Mouse (Mus musculus) heart, embryonic 13.5 days (tissue): Measurements from ENCODE around the gene Tssk6. TPM values are rescaled to one million over a fixed set of nuclear protein-coding genes. Genes with fewer than 3 reads are reported as not detected.

Source experiments
- ATAC-seq: fragments of 200-750 bp; cut with Nextera tagmentation; 2 replicates; pipeline ENCODE4 v1.8.0; 2017; ENCODE audit warnings: moderate TSS enrichment; ENCODE audit not compliant: insufficient number of reproducible peaks, low FRiP score, low TSS enrichment; ENCODE audit errors: extremely low read depth
- H3K27ac ChIP-seq: fragments of 300-500 bp; sonication (generic); replicated peaks from 2 replicates; pipeline ENCODE4 v1.5.1; 2015; ENCODE audit warnings: moderate library complexity, mild to moderate bottlenecking, inconsistent platforms
- H3K27me3 ChIP-seq: fragments of 300-500 bp; sonication (generic); replicated peaks from 2 replicates; pipeline ENCODE4 v1.6.1; 2015; ENCODE audit warnings: mild to moderate bottlenecking, inconsistent platforms
- H3K36me3 ChIP-seq: fragments of 300-500 bp; sonication (generic); 2 replicates; pipeline ENCODE4 v1.6.1; 2015; ENCODE audit warnings: mild to moderate bottlenecking, inconsistent platforms
- H3K4me1 ChIP-seq: fragments of 300-500 bp; sonication (generic); 2 replicates; pipeline ENCODE4 v1.6.1; 2015; ENCODE audit warnings: inconsistent platforms
- H3K4me2 ChIP-seq: fragments of 300-500 bp; sonication (generic); 2 replicates; pipeline ENCODE4 v1.6.1; 2015; ENCODE audit warnings: inconsistent platforms, mild to moderate bottlenecking, moderate library complexity
- H3K4me3 ChIP-seq: fragments of 300-500 bp; sonication (generic); 2 replicates; pipeline ENCODE4 v1.5.1; 2015; ENCODE audit warnings: moderate library complexity, mild to moderate bottlenecking, inconsistent platforms
- H3K9ac ChIP-seq: fragments of 300-500 bp; sonication (generic); 2 replicates; pipeline ENCODE4 v1.6.1; 2015; ENCODE audit warnings: inconsistent platforms, mild to moderate bottlenecking, moderate library complexity
- H3K9me3 ChIP-seq: fragments of 300-500 bp; sonication (generic); 2 replicates; pipeline ENCODE4 v1.6.1; 2016; ENCODE audit warnings: inconsistent platforms
- WGBS: fragments of 180-500 bp; shearing (Covaris S2); methylation state at CpG from one replicate; pipeline ENCODE4 v1.1.7; 2015; ENCODE audit warnings: mixed read lengths; 5-methylcytosine and 5-hydroxymethylcytosine counted together
- polyA plus RNA-seq: library from polyadenylated mRNA; unstranded; fragments of >200 nt; fragmentation: Nextera tagmentation; extraction: Ambion mirVana; gene quantifications from 2 replicates; pipeline ENCODE4 v1.2.1, GENCODE M21; 2015

The Tssk6 gene
- polyA plus RNA-seq, 1 experiment from 2014 or later = 1.9 TPM

GRCm38 (mm10) chr8:69901484-69902162 lies 361 bp upstream of the Tssk6 start:
- peak overlapping the region; percentile 91 for H3K27ac ChIP-seq
- H3K4me3 ChIP-seq = peak overlapping the region; percentile 75
- ATAC-seq = peak; percentile 35
- no peaks in the 10 kb centered on the region for H3K9me3 ChIP-seq
- H3K4me1 ChIP-seq = peaks cover 79% of the 10 kb centered on the region
- peak overlapping the region; percentile 91 for H3K9ac ChIP-seq
- WGBS = 2% methylated on average over 41 of the region's 41 CpGs
- H3K4me2 ChIP-seq = peak overlapping the region; percentile 95
- H3K27me3 ChIP-seq = no peaks in the 10 kb centered on the region
- peaks cover 26% of the 10 kb centered on the region for H3K36me3 ChIP-seq

- WGBS = under 1% methylated on average over 45 of the region's 45 CpGs
- peak; percentile 81 for ATAC-seq
Observed at GRCm38 (mm10) chr8:69903063-69903542, 1.1 kb downstream of the Tssk6 start.

GRCm38 (mm10) chr8:69904096-69904495 lies 2.1 kb downstream of the Tssk6 start:
- no peak overlapping the region for H3K27ac ChIP-seq
- ATAC-seq = no peak
- peak overlapping the region; percentile 75; the same call in 1 of the 2 replicates for H3K4me3 ChIP-seq
- H3K27me3 ChIP-seq = no peaks in the 10 kb centered on the region
- H3K9me3 ChIP-seq = no peaks in the 10 kb centered on the region
- 71% methylated on average over 8 of the region's 8 CpGs for WGBS
- peak overlapping the region; percentile 95 for H3K4me2 ChIP-seq
- H3K36me3 ChIP-seq = peaks cover 29% of the 10 kb centered on the region
- peaks cover 67% of the 10 kb centered on the region for H3K4me1 ChIP-seq
- H3K9ac ChIP-seq = no peak overlapping the region

More at GRCm38 (mm10) chr8:69903063-69903542, 1.1 kb downstream of the Tssk6 start:
- Histone ChIP-seq H3K4me1 (peaks cover 71% of the 10 kb centered on the region), H3K4me2 (peak overlapping the region; percentile 95), H3K9ac (peak overlapping the region; percentile 91), H3K27me3 (no peaks in the 10 kb centered on the region), H3K27ac (peak overlapping the region; percentile 91), H3K9me3 (no peaks in the 10 kb centered on the region), H3K4me3 (peak overlapping the region; percentile 75), H3K36me3 (peaks cover 29% of the 10 kb centered on the region)

GRCm38 (mm10) chr8:69906260-69906659 lies 4.3 kb downstream of the Tssk6 start:
- Histone ChIP-seq H3K27ac (0 out of 2 replicates have a peak overlapping the region, but pooled peaks have one; percentile 2), H3K4me3 (no peak overlapping the region), H3K9me3 (no peaks in the 10 kb centered on the region), H3K36me3 (peaks cover 42% of the 10 kb centered on the region), H3K4me1 (peaks cover 49% of the 10 kb centered on the region), H3K9ac (no peak overlapping the region; the same call in 1 of the 2 replicates), H3K27me3 (no peaks in the 10 kb centered on the region), H3K4me2 (no peak overlapping the region)
- ATAC-seq = no peak
- 86% methylated on average over 2 of the region's 2 CpGs for WGBS

- Histone ChIP-seq H3K27ac (no peak overlapping the region; the same call in 1 of the 2 replicates), H3K4me1 (peaks cover 44% of the 10 kb centered on the region), H3K9ac (no peak overlapping the region), H3K4me3 (no peak overlapping the region), H3K9me3 (no peaks in the 10 kb centered on the region), H3K4me2 (no peak overlapping the region), H3K27me3 (no peaks in the 10 kb centered on the region), H3K36me3 (peaks cover 50% of the 10 kb centered on the region)
- no peak for ATAC-seq
- WGBS = 76% methylated on average over 2 of the region's 2 CpGs
Observed at GRCm38 (mm10) chr8:69907106-69907505, 5.1 kb downstream of the Tssk6 start.

- Histone ChIP-seq H3K27ac (no peak overlapping the region), H3K4me2 (no peak overlapping the region), H3K9me3 (no peaks in the 10 kb centered on the region), H3K27me3 (no peaks in the 10 kb centered on the region), H3K9ac (no peak overlapping the region), H3K4me1 (peaks cover 28% of the 10 kb centered on the region), H3K36me3 (peaks cover 97% of the 10 kb centered on the region), H3K4me3 (no peak overlapping the region)
- 85% methylated on average over 13 of the region's 13 CpGs for WGBS
- no peak for ATAC-seq
Observed at GRCm38 (mm10) chr8:69911917-69912316, 9.9 kb downstream of the Tssk6 start.

- Histone ChIP-seq H3K9ac (no peak overlapping the region), H3K4me1 (peaks cover 23% of the 10 kb centered on the region), H3K4me2 (no peak overlapping the region), H3K36me3 (peaks cover 99% of the 10 kb centered on the region), H3K27me3 (no peaks in the 10 kb centered on the region), H3K9me3 (no peaks in the 10 kb centered on the region), H3K27ac (no peak overlapping the region), H3K4me3 (no peak overlapping the region)
- WGBS = 92% methylated on average over 12 of the region's 12 CpGs
- ATAC-seq = no peak
Observed at GRCm38 (mm10) chr8:69912478-69913074, 10.6 kb downstream of the Tssk6 start.

GRCm38 (mm10) chr8:69914526-69914925 lies 12.5 kb downstream of the Tssk6 start:
- Histone ChIP-seq H3K27ac (peak overlapping the region; percentile 87), H3K4me1 (peaks cover 27% of the 10 kb centered on the region), H3K9me3 (no peaks in the 10 kb centered on the region), H3K36me3 (peaks cover 83% of the 10 kb centered on the region), H3K4me2 (no peak overlapping the region), H3K9ac (peak overlapping the region; percentile 47), H3K27me3 (no peaks in the 10 kb centered on the region), H3K4me3 (no peak overlapping the region)
- no peak for ATAC-seq
- WGBS = 74% methylated on average over 4 of the region's 4 CpGs

GRCm38 (mm10) chr8:69915748-69916147 lies 13.8 kb downstream of the Tssk6 start:
- H3K9me3 ChIP-seq = no peaks in the 10 kb centered on the region
- no peaks in the 10 kb centered on the region for H3K27me3 ChIP-seq
- H3K4me1 ChIP-seq = peaks cover 40% of the 10 kb centered on the region
- peak overlapping the region; percentile 87 for H3K27ac ChIP-seq
- peak overlapping the region; percentile 70; the same call in 1 of the 2 replicates for H3K9ac ChIP-seq
- 19% methylated on average over 5 of the region's 5 CpGs for WGBS
- no peak overlapping the region for H3K4me3 ChIP-seq
- no peak overlapping the region for H3K4me2 ChIP-seq
- H3K36me3 ChIP-seq = peaks cover 70% of the 10 kb centered on the region
- peak; percentile 25; the same call in 1 of the 2 replicates for ATAC-seq

GRCm38 (mm10) chr8:69918506-69918905 lies 16.5 kb downstream of the Tssk6 start:
- Histone ChIP-seq H3K27me3 (no peaks in the 10 kb centered on the region), H3K9ac (no peak overlapping the region), H3K4me1 (peaks cover 64% of the 10 kb centered on the region), H3K9me3 (no peaks in the 10 kb centered on the region), H3K27ac (no peak overlapping the region), H3K4me3 (no peak overlapping the region), H3K36me3 (peaks cover 43% of the 10 kb centered on the region), H3K4me2 (no peak overlapping the region)
- no peak for ATAC-seq

- H3K9me3 ChIP-seq = no peaks in the 10 kb centered on the region
- no peaks in the 10 kb centered on the region for H3K27me3 ChIP-seq
- peaks cover 69% of the 10 kb centered on the region for H3K4me1 ChIP-seq
- ATAC-seq = peak; percentile 11; the same call in 1 of the 2 replicates
- no peak overlapping the region for H3K4me3 ChIP-seq
- peak overlapping the region; percentile 46; the same call in 1 of the 2 replicates for H3K27ac ChIP-seq
- no peak overlapping the region for H3K9ac ChIP-seq
- H3K4me2 ChIP-seq = no peak overlapping the region
- H3K36me3 ChIP-seq = peaks cover 38% of the 10 kb centered on the region
- WGBS = 82% methylated on average over 1 of the region's 1 CpGs
Observed at GRCm38 (mm10) chr8:69919010-69919409, 17.0 kb downstream of the Tssk6 start.
